Mouse (Mus musculus) hindbrain, embryonic 11.5 days (tissue): ENCODE results near the gene Mrgpra6. TPM values are rescaled to one million over a fixed set of nuclear protein-coding genes. Genes with fewer than 3 reads are reported as not detected.

Experiments used
- ATAC-seq: fragments of 200-750 bp; cut with Nextera tagmentation; 2 replicates; pipeline ENCODE4 v1.8.0; 2017; ENCODE audit warnings: mild to moderate bottlenecking, moderate TSS enrichment, moderate library complexity; ENCODE audit not compliant: low FRiP score
- DNase-seq: peaks from one replicate; pipeline ENCODE4 v3.0.0-alpha.2; 2015; ENCODE audit warnings: low spot score
- H3K27ac ChIP-seq: fragments of 300-500 bp; sonication (generic); 2 replicates; pipeline ENCODE4 v1.5.1; 2014; ENCODE audit warnings: mild to moderate bottlenecking, low read depth, low read length
- H3K27me3 ChIP-seq: fragments of 300-500 bp; sonication (generic); 2 replicates; pipeline ENCODE4 v1.6.1; 2014; ENCODE audit warnings: mild to moderate bottlenecking, low read length, moderate library complexity, mixed read lengths; ENCODE audit not compliant: control insufficient read depth, insufficient read depth
- H3K36me3 ChIP-seq: fragments of 300-500 bp; sonication (generic); 2 replicates; pipeline ENCODE4 v1.6.1; 2014; ENCODE audit warnings: mild to moderate bottlenecking, low read length, moderate library complexity, mixed read lengths; ENCODE audit not compliant: control insufficient read depth, insufficient read depth
- H3K4me1 ChIP-seq: fragments of 300-500 bp; sonication (generic); replicated peaks from 2 replicates; pipeline ENCODE4 v1.6.1; 2014; ENCODE audit warnings: low read length, mixed read lengths; ENCODE audit not compliant: control insufficient read depth, insufficient read depth
- H3K4me2 ChIP-seq: fragments of 300-500 bp; sonication (generic); replicated peaks from 2 replicates; pipeline ENCODE4 v1.6.1; 2014; ENCODE audit warnings: mild to moderate bottlenecking, low read depth, low read length
- H3K4me3 ChIP-seq: fragments of 300-500 bp; sonication (generic); 2 replicates; pipeline ENCODE4 v1.5.1; 2014; ENCODE audit warnings: low read depth, low read length
- H3K9ac ChIP-seq: fragments of 300-500 bp; sonication (generic); 2 replicates; pipeline ENCODE4 v1.6.1; 2014; ENCODE audit warnings: low read depth, low read length
- H3K9me3 ChIP-seq: fragments of 300-500 bp; sonication (generic); 2 replicates; pipeline ENCODE4 v1.6.1; 2016; ENCODE audit warnings: low read length; ENCODE audit not compliant: control insufficient read depth
- WGBS: fragments of 180-500 bp; shearing (Covaris S2); extraction: QIAGEN DNeasy Blood & Tissue Kit; methylation state at CpG from one replicate; pipeline ENCODE4 v1.1.7; 2014; 5-methylcytosine and 5-hydroxymethylcytosine counted together
- polyA plus RNA-seq: library from polyadenylated mRNA; unstranded; fragments of >200 nt; fragmentation: Nextera tagmentation; extraction: Ambion mirVana; gene quantifications from 2 replicates; pipeline ENCODE4 v1.2.1, GENCODE M21; 2014

Gene Mrgpra6
- not detected in 2 replicates for polyA plus RNA-seq

GRCm38 (mm10) chr7:47204830-47205229 is at the start of gene Mrgpra6:
Gene Mrgpra6, minus strand, starts transcription at chr7:47204920.
- no peak within 1 kb of the TSS for H3K4me2 ChIP-seq
- WGBS: 81% methylated on average over 4 of the region's 4 CpGs
- H3K4me3 ChIP-seq: no peak within 1 kb of the TSS
- no peaks in the 10 kb centered on the region for H3K9me3 ChIP-seq
- H3K4me1 ChIP-seq: no peaks in the 10 kb centered on the region
- no peaks in the 10 kb centered on the region for H3K36me3 ChIP-seq
- ATAC-seq (no peak), DNase-seq (no peak)
- H3K27ac ChIP-seq: no peak within 1 kb of the TSS
- H3K27me3 ChIP-seq: no peaks in the 10 kb centered on the region
- no peak within 1 kb of the TSS for H3K9ac ChIP-seq

- Histone ChIP-seq H3K9me3 (no peaks in the 10 kb centered on the region), H3K4me3 (no peak within 1 kb of the TSS), H3K4me1 (no peaks in the 10 kb centered on the region), H3K4me2 (no peak within 1 kb of the TSS), H3K27me3 (no peaks in the 10 kb centered on the region), H3K27ac (no peak within 1 kb of the TSS), H3K9ac (no peak within 1 kb of the TSS), H3K36me3 (no peaks in the 10 kb centered on the region)
- DNase-seq (no peak), ATAC-seq (no peak)
- 80% methylated on average over 1 of the region's 1 CpGs for WGBS
These were observed 48.0 kb upstream of the Mrgpra6 start, which contains the start of gene Mrgpra9 for GRCm38 (mm10) chr7:47252770-47253169. Gene Mrgpra9, minus strand, starts transcription at chr7:47252848.

GRCm38 (mm10) chr7:47244658-47245057 is 39.9 kb upstream of the Mrgpra6 start:
- WGBS: 66% methylated on average over 3 of the region's 3 CpGs

GRCm38 (mm10) chr7:47195271-47195670 is 9.4 kb downstream of the Mrgpra6 start:
- DNase-seq (no peak), ATAC-seq (no peak)
- Histone ChIP-seq H3K4me2 (no peak overlapping the region), H3K36me3 (no peaks in the 10 kb centered on the region), H3K27me3 (no peaks in the 10 kb centered on the region), H3K9me3 (no peaks in the 10 kb centered on the region), H3K9ac (no peak overlapping the region), H3K27ac (no peak overlapping the region), H3K4me1 (no peaks in the 10 kb centered on the region), H3K4me3 (no peak overlapping the region)
- WGBS: 71% methylated on average over 1 of the region's 1 CpGs

More at GRCm38 (mm10) chr7:47244658-47245057, 39.9 kb upstream of the Mrgpra6 start:
- Histone ChIP-seq H3K36me3 (no peaks in the 10 kb centered on the region), H3K27ac (no peak overlapping the region), H3K27me3 (no peaks in the 10 kb centered on the region), H3K4me1 (no peaks in the 10 kb centered on the region), H3K9ac (no peak overlapping the region), H3K4me3 (no peak overlapping the region), H3K4me2 (no peak overlapping the region), H3K9me3 (no peaks in the 10 kb centered on the region)
- DNase-seq (no peak), ATAC-seq (no peak)

GRCm38 (mm10) chr7:47170814-47171213 is 33.9 kb downstream of the Mrgpra6 start:
- Histone ChIP-seq H3K4me1 (no peaks in the 10 kb centered on the region), H3K27ac (no peak overlapping the region), H3K27me3 (no peaks in the 10 kb centered on the region), H3K9ac (no peak overlapping the region), H3K36me3 (no peaks in the 10 kb centered on the region), H3K4me2 (no peak overlapping the region), H3K4me3 (no peak overlapping the region), H3K9me3 (no peaks in the 10 kb centered on the region)
- DNase-seq: no peak
- 81% methylated on average over 5 of the region's 5 CpGs for WGBS
- no peak for ATAC-seq

- no peak overlapping the region for H3K27ac ChIP-seq
- no peaks in the 10 kb centered on the region for H3K9me3 ChIP-seq
- H3K27me3 ChIP-seq: no peaks in the 10 kb centered on the region
- DNase-seq (no peak), ATAC-seq (no peak)
- H3K9ac ChIP-seq: no peak overlapping the region
- H3K36me3 ChIP-seq: no peaks in the 10 kb centered on the region
- 82% methylated on average over 4 of the region's 4 CpGs for WGBS
- no peak overlapping the region for H3K4me2 ChIP-seq
- H3K4me3 ChIP-seq: no peak overlapping the region
- no peaks in the 10 kb centered on the region for H3K4me1 ChIP-seq
These were observed 39.7 kb downstream of the Mrgpra6 start for GRCm38 (mm10) chr7:47165028-47165427.

GRCm38 (mm10) chr7:47163203-47163602 is 41.5 kb downstream of the Mrgpra6 start:
- Histone ChIP-seq H3K9ac (no peak overlapping the region), H3K27me3 (no peaks in the 10 kb centered on the region), H3K4me2 (no peak overlapping the region), H3K36me3 (no peaks in the 10 kb centered on the region), H3K4me3 (no peak overlapping the region), H3K27ac (no peak overlapping the region), H3K4me1 (no peaks in the 10 kb centered on the region), H3K9me3 (no peaks in the 10 kb centered on the region)
- WGBS: 91% methylated on average over 4 of the region's 4 CpGs
- DNase-seq (no peak), ATAC-seq (no peak)

- Histone ChIP-seq H3K36me3 (no peaks in the 10 kb centered on the region), H3K4me2 (no peak overlapping the region), H3K4me3 (no peak overlapping the region), H3K27ac (no peak overlapping the region), H3K9ac (no peak overlapping the region), H3K4me1 (no peaks in the 10 kb centered on the region), H3K9me3 (no peaks in the 10 kb centered on the region), H3K27me3 (no peaks in the 10 kb centered on the region)
- 67% methylated on average over 2 of the region's 2 CpGs for WGBS
- no peak for DNase-seq
- ATAC-seq: no peak
These were observed 46.3 kb downstream of the Mrgpra6 start for GRCm38 (mm10) chr7:47158451-47158850.

- no peaks in the 10 kb centered on the region for H3K4me1 ChIP-seq
- H3K9ac ChIP-seq: no peak overlapping the region
- H3K9me3 ChIP-seq: no peaks in the 10 kb centered on the region
- H3K4me2 ChIP-seq: no peak overlapping the region
- H3K27me3 ChIP-seq: no peaks in the 10 kb centered on the region
- H3K36me3 ChIP-seq: no peaks in the 10 kb centered on the region
- H3K4me3 ChIP-seq: no peak overlapping the region
- 87% methylated on average over 9 of the region's 9 CpGs for WGBS
- no peak overlapping the region for H3K27ac ChIP-seq
- DNase-seq (no peak), ATAC-seq (no peak)
These were observed 47.0 kb downstream of the Mrgpra6 start for GRCm38 (mm10) chr7:47157743-47158142.
